Mouse (Mus musculus) lung, postnatal 10 days (tissue): ENCODE data around the gene Acy3.

Experiments
- DNase-seq: peaks from one replicate; pipeline ENCODE4 v3.0.0; 2021

Acy3 gene

GRCm38 (mm10) chr19:3975866-3976265 lies 10.5 kb upstream of the Acy3 start:
- DNase-seq, result peak; percentile 16

- DNase-seq, result peak; percentile 92
These were observed 6.1 kb upstream of the Acy3 start for GRCm38 (mm10) chr19:3980309-3980708.

- no peak for DNase-seq
These were observed 5.5 kb upstream of the Acy3 start for GRCm38 (mm10) chr19:3980917-3981316.

- no peak for DNase-seq
These were observed 2.7 kb upstream of the Acy3 start for GRCm38 (mm10) chr19:3983527-3984200.

- DNase-seq, result peak; percentile 65
These were observed 1.1 kb upstream of the Acy3 start for GRCm38 (mm10) chr19:3985261-3985681.

GRCm38 (mm10) chr19:3988066-3988465 lies 1.7 kb downstream of the Acy3 start:
- peak; percentile 23 for DNase-seq

- DNase-seq, result no peak
These were observed 2.4 kb downstream of the Acy3 start for GRCm38 (mm10) chr19:3988750-3989149.

GRCm38 (mm10) chr19:3990804-3991203 lies 4.4 kb downstream of the Acy3 start:
- DNase-seq, result no peak

GRCm38 (mm10) chr19:3991562-3991961 lies 5.2 kb downstream of the Acy3 start:
- no peak for DNase-seq

GRCm38 (mm10) chr19:3991966-3992365 lies 5.6 kb downstream of the Acy3 start:
- no peak for DNase-seq

- DNase-seq, result no peak
These were observed 6.0 kb downstream of the Acy3 start, which contains the start of gene Tbx10 for GRCm38 (mm10) chr19:3992416-3992815. Gene Tbx10, plus strand, starts transcription at chr19:3992752.

GRCm38 (mm10) chr19:3994932-3995331 lies 8.6 kb downstream of the Acy3 start:
- DNase-seq, result no peak

- DNase-seq, result no peak
These were observed 9.1 kb downstream of the Acy3 start for GRCm38 (mm10) chr19:3995505-3995904.

- DNase-seq, result no peak
These were observed 9.7 kb downstream of the Acy3 start for GRCm38 (mm10) chr19:3996106-3996505.

- DNase-seq, result no peak
These were observed 10.4 kb downstream of the Acy3 start for GRCm38 (mm10) chr19:3996747-3997146.

- no peak for DNase-seq
These were observed 10.9 kb downstream of the Acy3 start for GRCm38 (mm10) chr19:3997231-3997630.

GRCm38 (mm10) chr19:3998335-3998734 lies 12.0 kb downstream of the Acy3 start:
- no peak for DNase-seq

GRCm38 (mm10) chr19:3999121-3999730 lies 12.9 kb downstream of the Acy3 start:
- no peak for DNase-seq

GRCm38 (mm10) chr19:4000119-4000900 lies 13.9 kb downstream of the Acy3 start, which contains the start of the genes Nudt8 and Gm49405:
Gene Nudt8, plus strand, starts transcription at chr19:4000580.
Gene Gm49405, plus strand, starts transcription at chr19:4000626.
- DNase-seq, result peak; percentile 99

GRCm38 (mm10) chr19:4000949-4001525 lies 14.7 kb downstream of the Acy3 start:
- DNase-seq, result no peak

- no peak for DNase-seq
These were observed 15.4 kb downstream of the Acy3 start for GRCm38 (mm10) chr19:4001752-4002151.

GRCm38 (mm10) chr19:4003112-4003511 lies 16.7 kb downstream of the Acy3 start, which contains the start of gene Doc2g:
Gene Doc2g, plus strand, starts transcription at chr19:4003313.
- DNase-seq, result no peak

GRCm38 (mm10) chr19:4003641-4004040 lies 17.3 kb downstream of the Acy3 start:
- no peak for DNase-seq
